Mouse (Mus musculus): ENCODE measurements around the gene Trim33. TPM values are rescaled to one million over a fixed set of nuclear protein-coding genes. Genes with fewer than 3 reads are reported as not detected.
A peak's percentile ranks its signal among the peaks of the same experiment; 100 is the strongest.

Trim33 gene
- polyA plus RNA-seq, 1 experiment: 0.20 TPM

- H3K4me3 ChIP-seq (replicated peaks): no peak overlapping the region
- peaks cover 29% of the 10 kb centered on the region for H3K4me1 ChIP-seq (ENCODE audit: control insufficient read depth)
- TF ChIP-seq GATA1 (IDR thresholded peaks at IDR 0.05; ENCODE audit: low read length): no peak
- no peak for TF ChIP-seq TAL1 (IDR thresholded peaks at IDR 0.05; ENCODE audit: low read length)
- H3K36me3 ChIP-seq (ENCODE audit: control insufficient read depth): no peaks in the 10 kb centered on the region
- peaks cover 5% of the 10 kb centered on the region for H3K27me3 ChIP-seq (ENCODE audit: control insufficient read depth)
- no peaks in the 10 kb centered on the region for H3K9me3 ChIP-seq (ENCODE audit: control insufficient read depth, low read length)
Measured at GRCm38 (mm10) chr3:103375181-103375855, 96.2 kb downstream of the Trim33 start.

DNA sequence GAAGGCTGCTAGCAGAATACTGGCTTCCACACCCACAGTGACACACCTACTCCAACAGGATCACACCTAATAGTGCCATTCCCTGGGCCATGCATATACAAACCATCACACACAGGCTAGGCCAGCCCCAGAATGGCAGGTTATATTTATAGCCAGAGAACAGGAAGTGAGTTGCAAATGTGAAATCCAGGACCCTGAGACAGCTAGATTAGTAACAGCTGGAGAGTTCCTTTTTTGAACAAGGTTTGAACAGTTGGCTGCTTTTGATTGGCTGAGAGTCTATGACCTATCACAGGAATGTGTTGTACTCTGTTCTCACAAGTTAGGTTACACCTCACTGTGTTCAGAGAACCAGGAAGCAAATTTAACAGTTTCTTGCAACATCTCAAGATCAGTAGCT lies 98.9 kb downstream of the Trim33 start:
- TF ChIP-seq TAL1 (IDR thresholded peaks at IDR 0.05; ENCODE audit: low read length): no peak
- TF ChIP-seq GATA1 (IDR thresholded peaks at IDR 0.05; ENCODE audit: low read length): no peak
- H3K4me1 ChIP-seq (ENCODE audit: control insufficient read depth): peaks cover 31% of the 10 kb centered on the region
- H3K4me3 ChIP-seq (replicated peaks): no peak overlapping the region
- H3K36me3 ChIP-seq (ENCODE audit: control insufficient read depth): no peaks in the 10 kb centered on the region
- peaks cover 5% of the 10 kb centered on the region for H3K27me3 ChIP-seq (ENCODE audit: control insufficient read depth)
- H3K9me3 ChIP-seq (ENCODE audit: control insufficient read depth, low read length): no peaks in the 10 kb centered on the region; the same call in 1 of the 2 replicates

GRCm38 (mm10) chr3:103379371-103379770 lies 100.3 kb downstream of the Trim33 start:
- Histone ChIP-seq H3K4me3 (replicated peaks) (no peak overlapping the region), H3K27me3 (ENCODE audit: control insufficient read depth) (no peaks in the 10 kb centered on the region), H3K4me1 (ENCODE audit: control insufficient read depth) (peaks cover 38% of the 10 kb centered on the region), H3K36me3 (ENCODE audit: control insufficient read depth) (no peaks in the 10 kb centered on the region), H3K9me3 (ENCODE audit: control insufficient read depth, low read length) (no peaks in the 10 kb centered on the region; the same call in 1 of the 2 replicates)
- TF ChIP-seq TAL1 (IDR thresholded peaks at IDR 0.05; ENCODE audit: low read length): no peak
- TF ChIP-seq GATA1 (IDR thresholded peaks at IDR 0.05; ENCODE audit: low read length): no peak

GRCm38 (mm10) chr3:103380814-103381213 lies 101.7 kb downstream of the Trim33 start:
- Histone ChIP-seq H3K9me3 (ENCODE audit: control insufficient read depth, low read length) (no peaks in the 10 kb centered on the region; the same call in 1 of the 2 replicates), H3K36me3 (ENCODE audit: control insufficient read depth) (no peaks in the 10 kb centered on the region), H3K27me3 (ENCODE audit: control insufficient read depth) (no peaks in the 10 kb centered on the region), H3K4me1 (ENCODE audit: control insufficient read depth) (peaks cover 43% of the 10 kb centered on the region), H3K4me3 (replicated peaks) (no peak overlapping the region)
- TF ChIP-seq GATA1 (IDR thresholded peaks at IDR 0.05; ENCODE audit: low read length): no peak
- TF ChIP-seq TAL1 (IDR thresholded peaks at IDR 0.05; ENCODE audit: low read length): no peak

DNA sequence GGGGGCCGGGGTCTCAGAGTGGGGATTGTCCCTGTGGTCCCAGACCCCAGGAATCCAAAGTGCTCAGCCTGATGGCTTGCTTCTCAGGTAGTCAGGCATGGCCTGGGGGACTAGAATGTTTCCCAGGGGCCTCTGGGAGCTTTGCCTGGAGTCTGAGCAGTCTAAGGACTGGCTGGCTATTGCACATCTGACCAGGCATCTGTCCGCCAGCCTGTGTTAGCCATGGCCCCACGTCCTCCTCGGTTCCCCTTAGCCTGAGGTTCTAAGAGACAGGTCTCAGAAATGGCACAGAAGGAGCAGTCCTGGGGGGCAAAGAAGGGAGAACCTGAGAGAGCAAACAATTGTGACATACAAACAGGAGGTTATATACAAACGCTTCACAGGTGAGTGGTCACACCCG lies 102.3 kb downstream of the Trim33 start:
- Histone ChIP-seq H3K36me3 (ENCODE audit: control insufficient read depth) (no peaks in the 10 kb centered on the region), H3K9me3 (ENCODE audit: control insufficient read depth, low read length) (no peaks in the 10 kb centered on the region; the same call in 1 of the 2 replicates), H3K4me3 (replicated peaks) (no peak overlapping the region), H3K27me3 (ENCODE audit: control insufficient read depth) (no peaks in the 10 kb centered on the region), H3K4me1 (ENCODE audit: control insufficient read depth) (peaks cover 45% of the 10 kb centered on the region)
- no peak for TF ChIP-seq GATA1 (IDR thresholded peaks at IDR 0.05; ENCODE audit: low read length)
- TF ChIP-seq TAL1 (IDR thresholded peaks at IDR 0.05; ENCODE audit: low read length): no peak

- Histone ChIP-seq H3K4me1 (ENCODE audit: control insufficient read depth) (peaks cover 38% of the 10 kb centered on the region), H3K4me3 (replicated peaks) (peak overlapping the region; percentile 7), H3K9me3 (ENCODE audit: control insufficient read depth, low read length) (no peaks in the 10 kb centered on the region; the same call in 1 of the 2 replicates), H3K36me3 (ENCODE audit: control insufficient read depth) (no peaks in the 10 kb centered on the region), H3K27me3 (ENCODE audit: control insufficient read depth) (no peaks in the 10 kb centered on the region)
- no peak for TF ChIP-seq TAL1 (IDR thresholded peaks at IDR 0.05; ENCODE audit: low read length)
Measured at GRCm38 (mm10) chr3:103382872-103383567, 103.9 kb downstream of the Trim33 start.

GRCm38 (mm10) chr3:103384486-103384885 lies 105.4 kb downstream of the Trim33 start:
- Histone ChIP-seq H3K4me1 (ENCODE audit: control insufficient read depth) (peaks cover 38% of the 10 kb centered on the region), H3K4me3 (replicated peaks) (no peak overlapping the region), H3K9me3 (ENCODE audit: control insufficient read depth, low read length) (no peaks in the 10 kb centered on the region; the same call in 1 of the 2 replicates), H3K27me3 (ENCODE audit: control insufficient read depth) (peaks cover 4% of the 10 kb centered on the region; the same call in 1 of the 2 replicates), H3K36me3 (ENCODE audit: control insufficient read depth) (no peaks in the 10 kb centered on the region)
- TF ChIP-seq TAL1 (IDR thresholded peaks at IDR 0.05; ENCODE audit: low read length): no peak
- no peak for TF ChIP-seq GATA1 (IDR thresholded peaks at IDR 0.05; ENCODE audit: low read length)

DNA sequence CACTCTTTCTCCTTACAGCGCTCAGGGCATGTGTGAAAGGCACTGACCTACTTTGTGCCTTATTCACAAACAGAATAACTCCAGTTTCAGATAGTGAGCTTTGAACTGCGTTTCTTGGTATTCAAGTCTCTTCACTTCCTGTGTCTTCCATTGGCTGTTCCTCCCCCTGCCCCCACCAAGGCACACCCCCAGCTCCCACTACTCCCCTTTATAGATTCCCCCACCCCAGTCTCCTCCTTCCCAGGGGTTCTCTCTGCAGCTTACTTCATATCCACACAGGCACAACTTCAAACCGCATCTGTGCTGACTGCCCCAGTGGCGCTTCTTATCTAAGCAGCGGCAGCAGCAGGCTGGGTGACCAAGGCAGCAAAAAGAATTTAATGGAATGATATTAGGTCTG lies 105.9 kb downstream of the Trim33 start:
- no peaks in the 10 kb centered on the region for H3K36me3 ChIP-seq (ENCODE audit: control insufficient read depth)
- H3K4me1 ChIP-seq (ENCODE audit: control insufficient read depth): peaks cover 38% of the 10 kb centered on the region
- TF ChIP-seq TAL1 (IDR thresholded peaks at IDR 0.05; ENCODE audit: low read length): no peak
- TF ChIP-seq GATA1 (IDR thresholded peaks at IDR 0.05; ENCODE audit: low read length): peak; percentile 23
- H3K9me3 ChIP-seq (ENCODE audit: control insufficient read depth, low read length): no peaks in the 10 kb centered on the region; the same call in 1 of the 2 replicates
- H3K27me3 ChIP-seq (ENCODE audit: control insufficient read depth): peaks cover 4% of the 10 kb centered on the region; the same call in 1 of the 2 replicates
- peak overlapping the region; percentile 35 for H3K4me3 ChIP-seq (replicated peaks)

Data from erythroblast, embryonic 14.5 days (primary cell).